Mouse (Mus musculus): ENCODE results near the gene Rnf180.

Gene Rnf180

GRCm38 (mm10) chr13:105250264-105250663 lies 44.4 kb downstream of the Rnf180 start:
- DNase-seq (ENCODE audit: low spot score) = no peak

DNA sequence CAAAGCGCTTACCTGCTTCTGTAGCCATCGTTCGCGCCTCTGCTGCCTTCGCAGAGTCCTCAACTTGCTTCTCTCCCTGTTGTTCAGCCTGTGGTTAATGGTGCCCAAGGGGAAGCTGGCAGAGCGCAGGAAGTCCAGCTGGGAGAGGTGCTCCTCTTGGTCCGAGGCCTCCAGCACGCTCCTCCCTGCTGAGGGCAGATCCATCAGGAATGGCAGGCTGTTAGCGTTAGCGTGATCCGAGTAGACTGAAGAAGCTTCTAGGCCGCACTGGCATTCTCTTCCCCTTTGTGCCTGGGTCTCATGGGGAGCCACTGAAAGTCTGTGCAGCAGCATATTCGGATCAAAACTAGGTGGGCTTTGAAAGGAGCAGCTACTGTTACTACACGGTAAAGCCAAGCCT lies 45.0 kb downstream of the Rnf180 start:
- DNase-seq (ENCODE audit: low spot score) = no peak

DNA sequence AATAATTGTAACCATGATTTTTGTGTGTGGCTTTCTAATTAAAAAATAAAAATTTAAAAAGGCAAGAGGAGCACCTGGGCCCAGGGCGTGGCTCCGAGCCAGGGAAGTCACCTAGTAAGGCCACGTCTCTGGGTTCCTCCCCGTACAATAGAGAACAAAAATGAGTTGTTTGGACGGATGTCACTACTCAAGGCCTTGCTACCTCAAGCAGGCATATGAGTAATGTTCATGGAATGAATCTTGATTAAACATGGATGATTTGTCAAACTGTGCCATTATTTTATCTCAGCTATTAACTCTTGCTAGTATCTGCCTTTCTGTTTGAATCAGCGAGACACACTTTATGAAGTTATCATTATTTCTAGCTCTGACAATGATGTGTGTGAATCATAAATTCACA lies 46.9 kb downstream of the Rnf180 start:
- no peak for DNase-seq (ENCODE audit: low spot score)

- DNase-seq (ENCODE audit: low spot score) = no peak
Measured at GRCm38 (mm10) chr13:105240810-105241209, 53.8 kb downstream of the Rnf180 start.

DNA sequence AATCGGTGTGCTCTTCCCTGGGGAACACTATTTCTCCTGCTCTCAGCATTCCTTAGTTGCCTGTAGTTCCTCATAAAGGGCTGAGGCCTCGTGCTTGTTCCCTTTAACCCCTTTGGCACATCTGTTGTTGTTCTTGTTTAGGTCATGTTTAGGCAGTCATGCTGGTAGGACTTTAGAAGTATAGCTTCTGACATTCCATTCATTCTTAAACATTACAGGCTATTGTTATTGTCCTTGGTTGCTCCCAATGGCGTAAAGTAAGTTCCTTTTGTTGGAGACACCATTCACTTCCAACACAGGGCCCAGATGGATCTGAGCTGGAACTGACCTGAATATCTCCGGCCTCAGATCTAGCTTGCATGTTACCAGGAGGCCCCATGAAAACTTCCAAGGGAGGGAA lies 67.5 kb downstream of the Rnf180 start:
- DNase-seq (ENCODE audit: low spot score) = no peak

DNA sequence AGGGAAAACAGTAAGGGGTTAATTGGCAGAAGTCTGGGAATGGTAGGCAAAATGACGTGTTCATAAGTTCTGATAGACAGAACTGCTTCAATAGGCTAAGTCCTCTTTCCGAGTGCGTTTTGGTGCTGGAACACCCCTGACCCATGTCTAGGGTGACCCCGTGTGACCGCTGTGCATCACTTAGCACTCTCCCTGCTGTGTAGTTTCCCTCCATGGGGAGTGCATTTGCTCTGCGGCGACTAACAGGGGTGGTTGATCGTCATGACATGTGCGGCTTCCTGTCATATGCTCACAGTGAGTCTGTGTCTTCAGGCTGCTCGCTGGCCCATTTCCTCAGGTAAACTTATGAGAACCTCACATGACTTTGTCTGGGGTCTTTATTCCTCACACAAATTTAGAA lies 70.6 kb downstream of the Rnf180 start:
- no peak for DNase-seq (ENCODE audit: low spot score)

GRCm38 (mm10) chr13:105223147-105223546 lies 71.5 kb downstream of the Rnf180 start:
- DNase-seq (ENCODE audit: low spot score) = no peak

- DNase-seq (ENCODE audit: low spot score) = no peak
Measured at GRCm38 (mm10) chr13:105222016-105222725, 72.4 kb downstream of the Rnf180 start.

- no peak for DNase-seq (ENCODE audit: low spot score)
Measured at GRCm38 (mm10) chr13:105210746-105211145, 83.9 kb downstream of the Rnf180 start.

- DNase-seq (ENCODE audit: low spot score) = no peak
Measured at GRCm38 (mm10) chr13:105203851-105204250, 90.8 kb downstream of the Rnf180 start.

GRCm38 (mm10) chr13:105198658-105199057 lies 96.0 kb downstream of the Rnf180 start:
- DNase-seq (ENCODE audit: low spot score) = no peak

DNA sequence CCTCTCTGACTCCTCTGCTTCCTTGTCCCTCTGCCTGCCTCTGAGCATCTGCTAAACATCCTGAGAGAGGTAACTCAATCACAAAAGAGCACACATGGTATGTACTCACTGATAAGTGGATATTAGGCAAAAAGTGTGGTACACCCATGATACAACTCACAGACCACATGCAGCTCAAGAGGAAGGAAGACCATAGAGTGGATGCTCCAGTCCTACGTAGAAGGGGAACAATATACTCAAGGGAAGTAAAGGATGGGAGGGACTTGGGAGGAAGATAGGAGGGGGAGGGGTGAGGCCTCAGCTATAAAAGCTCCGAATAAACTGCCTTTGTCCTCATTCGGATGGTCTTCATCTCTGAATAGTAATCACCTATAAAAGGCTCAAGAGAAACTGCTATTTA lies 96.6 kb downstream of the Rnf180 start:
- DNase-seq (ENCODE audit: low spot score) = no peak

DNA sequence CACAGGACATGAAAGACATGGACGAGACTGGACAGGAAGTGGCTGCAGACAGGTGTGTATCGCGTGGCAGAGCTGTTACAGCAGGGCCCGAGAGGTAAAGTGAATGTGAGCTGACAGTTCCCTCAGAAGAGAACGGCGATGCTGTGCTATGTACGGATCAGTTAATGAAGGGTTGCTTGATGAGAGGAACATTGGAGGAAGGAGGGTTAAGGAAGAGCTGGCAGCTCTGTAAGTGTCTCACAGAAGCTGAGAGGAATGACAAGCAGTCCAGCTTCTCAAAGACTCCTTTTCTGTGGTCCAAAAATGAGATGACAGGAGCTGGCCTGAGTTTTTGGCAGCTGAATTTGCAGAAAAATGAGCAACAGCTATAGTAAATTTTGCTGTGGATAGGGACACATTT lies 101.0 kb downstream of the Rnf180 start:
- no peak for DNase-seq (ENCODE audit: low spot score)

DNA sequence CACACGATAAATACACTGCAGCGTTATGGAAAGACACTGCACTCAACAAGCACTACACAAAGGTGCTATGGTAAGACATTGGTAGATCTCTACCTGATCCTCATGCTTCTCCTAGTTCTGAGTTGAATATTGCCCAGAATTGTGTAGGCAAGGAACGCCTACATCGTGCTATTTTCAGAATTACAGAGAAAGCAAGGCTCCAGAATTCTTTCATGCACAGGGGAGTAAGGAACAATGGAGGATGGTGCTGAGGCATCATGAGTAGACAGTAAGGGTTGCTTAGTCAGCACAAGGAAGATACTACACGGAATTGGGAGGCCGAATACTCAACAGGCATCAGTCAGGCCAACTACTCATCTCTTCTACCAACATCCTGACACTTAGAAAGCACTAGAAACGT lies 105.9 kb downstream of the Rnf180 start:
- no peak for DNase-seq (ENCODE audit: low spot score)

DNA sequence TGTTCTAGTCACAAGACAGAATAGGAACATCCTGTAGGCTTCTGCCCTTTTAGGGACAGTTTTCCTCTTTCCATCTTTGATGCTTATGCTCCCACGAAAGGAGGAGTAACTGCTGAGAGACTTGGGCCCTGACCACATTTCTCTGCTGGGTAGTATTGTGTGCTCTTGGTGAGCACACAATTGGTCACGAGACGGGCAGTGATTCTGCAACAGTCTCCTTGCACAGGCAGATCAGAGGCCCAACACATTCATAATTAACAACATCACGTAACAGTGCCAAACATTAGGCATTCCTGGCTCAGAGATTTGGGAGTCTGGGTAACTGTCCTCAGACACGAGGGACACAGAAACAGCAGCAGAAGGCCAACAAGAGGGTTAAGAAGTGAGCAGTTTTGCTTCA lies 113.8 kb downstream of the Rnf180 start:
- DNase-seq (ENCODE audit: low spot score) = no peak

DNA sequence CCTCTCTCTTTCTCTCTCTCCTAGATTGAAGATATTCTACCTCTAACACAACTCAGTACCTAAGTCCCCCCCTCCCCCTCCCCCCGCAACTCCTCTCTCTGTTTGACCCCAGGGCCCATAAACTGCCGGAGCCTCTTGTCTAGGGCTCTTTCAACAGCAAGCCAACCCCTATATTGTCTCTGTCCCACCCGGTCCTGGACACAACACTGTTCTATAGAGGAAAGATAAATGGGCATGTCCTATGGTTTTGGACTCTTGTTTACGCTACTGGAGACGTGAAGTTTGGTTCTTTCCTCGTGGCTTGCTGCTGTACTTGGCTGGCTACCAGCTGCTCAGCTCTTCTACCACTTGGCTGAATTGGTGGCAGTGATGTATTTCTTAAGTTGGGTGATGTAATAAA lies 129.2 kb downstream of the Rnf180 start:
- DNase-seq (ENCODE audit: low spot score) = no peak

- peak; percentile 8 for DNase-seq (ENCODE audit: low spot score)
Measured at GRCm38 (mm10) chr13:105153955-105154354, 140.7 kb downstream of the Rnf180 start.

- DNase-seq (ENCODE audit: low spot score) = no peak
Measured at GRCm38 (mm10) chr13:105150006-105150405, 144.6 kb downstream of the Rnf180 start.

- DNase-seq (ENCODE audit: low spot score) = no peak
Measured at GRCm38 (mm10) chr13:105147795-105148418, 146.7 kb downstream of the Rnf180 start.

DNA sequence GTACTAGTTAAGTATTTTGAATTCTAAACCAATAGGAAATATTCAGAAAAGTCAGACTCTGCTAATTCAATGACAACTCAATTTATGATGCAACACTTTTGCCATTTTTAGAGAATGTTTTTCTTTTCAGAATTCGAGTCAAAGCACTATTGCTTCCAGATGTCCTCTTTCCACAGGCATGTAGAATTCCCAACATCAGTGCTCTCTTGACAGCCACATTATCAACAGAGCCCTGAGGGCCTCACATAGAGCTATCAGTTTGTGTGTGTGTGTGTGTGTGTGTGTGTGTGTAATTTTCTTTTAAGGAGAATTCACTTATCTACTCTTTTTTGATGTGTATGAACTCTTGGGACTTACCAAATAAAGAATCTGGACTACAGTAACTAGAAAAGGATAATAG lies 147.8 kb downstream of the Rnf180 start:
- DNase-seq (ENCODE audit: low spot score) = no peak

- DNase-seq (ENCODE audit: low spot score) = no peak
Measured at GRCm38 (mm10) chr13:105139881-105140280, 154.7 kb downstream of the Rnf180 start.

DNA sequence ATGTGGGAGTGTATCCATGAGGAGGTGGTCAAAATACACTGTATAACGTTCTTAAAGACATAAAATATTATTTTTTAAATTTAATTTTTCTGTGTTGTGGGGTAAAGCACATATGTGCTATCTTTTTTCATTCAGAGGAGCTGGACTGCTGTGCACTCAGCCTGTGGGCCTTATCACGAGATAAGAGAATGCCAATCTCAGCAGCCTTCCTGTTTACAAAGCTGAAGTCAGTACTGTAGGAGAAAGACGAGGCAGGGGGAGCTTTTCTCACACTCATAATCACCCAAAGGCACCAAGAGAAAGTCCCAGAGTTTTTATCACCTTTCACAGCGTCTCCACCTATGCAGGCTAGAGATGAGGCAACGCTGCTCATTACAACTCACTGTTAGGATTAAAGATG lies 160.2 kb downstream of the Rnf180 start:
- no peak for DNase-seq (ENCODE audit: low spot score)

DNA sequence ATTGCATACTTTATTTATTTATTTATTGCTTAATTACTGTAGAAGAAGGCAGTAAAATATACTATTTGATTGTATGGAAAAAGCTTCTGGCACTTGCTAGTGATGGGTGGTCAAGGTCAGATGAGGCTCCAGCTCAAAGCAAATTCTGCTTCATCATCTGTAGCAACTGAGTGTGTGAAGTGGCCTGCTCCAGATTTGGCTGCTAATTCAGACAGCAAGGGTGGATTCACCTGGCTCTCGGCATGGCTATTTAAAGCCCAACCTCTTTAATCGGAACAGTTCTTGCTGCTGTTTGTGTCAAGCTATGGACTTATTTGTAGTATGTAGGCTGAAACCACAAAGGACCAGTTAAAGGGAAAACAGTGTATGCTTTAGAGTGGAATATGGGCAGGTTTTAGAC lies 161.8 kb downstream of the Rnf180 start:
- DNase-seq (ENCODE audit: low spot score) = no peak

GRCm38 (mm10) chr13:105132370-105132769 lies 162.2 kb downstream of the Rnf180 start:
- DNase-seq (ENCODE audit: low spot score) = no peak

Data from urinary bladder, postnatal 14 days (tissue).